Mouse (Mus musculus) testis, adult 2 months (tissue): ENCODE measurements around the gene Ddx6. TPM values are rescaled to one million over a fixed set of nuclear protein-coding genes. Genes with fewer than 3 reads are reported as not detected.

Experiments used
- H3K27ac ChIP-seq: fragments of 200-500 bp; 2 replicates; pipeline ENCODE4 v1.5.1; 2012; ENCODE audit warnings: low read depth, low read length; ENCODE audit not compliant: control insufficient read depth, insufficient read depth
- H3K27me3 ChIP-seq: fragments of 200-500 bp; 2 replicates; pipeline ENCODE4 v1.6.1; 2012; ENCODE audit warnings: mild to moderate bottlenecking, low read length, moderate library complexity; ENCODE audit not compliant: control insufficient read depth, insufficient read depth
- H3K36me3 ChIP-seq: fragments of 200-500 bp; 2 replicates; pipeline ENCODE4 v1.6.1; 2012; ENCODE audit warnings: mild to moderate bottlenecking, low read length; ENCODE audit not compliant: control insufficient read depth, insufficient read depth
- H3K4me1 ChIP-seq: fragments of 200-500 bp; 2 replicates; pipeline ENCODE4 v1.6.1; 2012; ENCODE audit warnings: low read length; ENCODE audit not compliant: control insufficient read depth, insufficient read depth
- H3K4me3 ChIP-seq: fragments of 200-500 bp; 2 replicates; pipeline ENCODE4 v1.5.1; 2012; ENCODE audit warnings: low read depth, mild to moderate bottlenecking, low read length, moderate library complexity, mixed read lengths; ENCODE audit not compliant: control insufficient read depth
- CTCF ChIP-seq: fragments of 200-500 bp; IDR thresholded peaks from 2 replicates; pipeline ENCODE4 v1.5.1; 2012; ENCODE audit warnings: low read depth, mild to moderate bottlenecking, inconsistent platforms, low read length, moderate library complexity; ENCODE audit not compliant: control insufficient read depth, insufficient read depth, insufficient replicate concordance
- POLR2A ChIP-seq: fragments of 200-500 bp; IDR thresholded peaks from 2 replicates; pipeline ENCODE4 v1.6.1; 2012; ENCODE audit warnings: low read depth, mild to moderate bottlenecking, inconsistent platforms, low read length, moderate library complexity; ENCODE audit not compliant: control insufficient read depth
- polyA plus RNA-seq: library from polyadenylated mRNA; depleted of rRNA; stranded (reverse); fragments of >200 nt; gene quantifications from 2 replicates; pipeline ENCODE4 v1.2.3, GENCODE M21; 2012

Ddx6 gene
- polyA plus RNA-seq, 1 experiment: 11.7 TPM

DNA sequence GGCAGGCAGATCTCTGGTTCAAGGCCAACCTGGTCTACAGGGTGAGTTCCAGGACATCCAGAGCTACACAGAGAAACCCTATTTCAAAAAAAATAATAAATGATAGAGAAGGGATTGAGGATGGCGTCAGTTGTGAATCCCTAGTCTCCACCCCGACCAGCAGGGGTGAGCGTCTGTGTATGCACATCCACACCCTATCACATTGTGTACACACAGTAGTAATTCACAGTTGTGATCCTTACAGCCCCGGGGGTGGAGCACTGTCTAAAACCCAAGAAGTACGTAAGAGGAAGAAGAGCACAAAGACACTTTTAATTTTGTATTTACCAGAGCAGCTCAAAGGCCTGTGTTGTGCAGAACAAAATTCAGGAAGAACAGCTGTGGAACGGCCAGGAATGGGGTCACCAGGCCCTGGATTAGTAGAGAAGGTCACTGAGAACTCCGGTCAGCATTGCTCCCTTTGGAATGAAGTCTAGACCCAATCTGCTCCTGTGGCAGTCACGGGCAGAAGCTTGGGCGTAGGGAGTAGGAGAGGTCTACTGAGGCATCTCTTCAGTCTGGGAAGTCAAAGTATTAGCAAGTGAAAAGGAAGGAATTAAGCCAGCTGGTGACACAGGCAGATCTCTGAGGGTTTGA lies 9.7 kb upstream of the Ddx6 start:
- H3K4me3 ChIP-seq: no peak overlapping the region
- no peak for TF ChIP-seq POLR2A
- no peak for TF ChIP-seq CTCF
- no peak overlapping the region for H3K27ac ChIP-seq

GRCm38 (mm10) chr9:44595537-44595930 lies 9.2 kb upstream of the Ddx6 start:
- Histone ChIP-seq H3K4me1 (peaks cover 3% of the 10 kb centered on the region; the same call in 1 of the 2 replicates), H3K27ac (no peak overlapping the region), H3K4me3 (no peak overlapping the region), H3K27me3 (no peaks in the 10 kb centered on the region), H3K36me3 (no peaks in the 10 kb centered on the region)
- TF ChIP-seq CTCF (no peak), POLR2A (no peak)

More for the DNA sequence above, 9.7 kb upstream of the Ddx6 start:
- peaks cover 3% of the 10 kb centered on the region; the same call in 1 of the 2 replicates for H3K4me1 ChIP-seq
- no peaks in the 10 kb centered on the region for H3K27me3 ChIP-seq
- no peaks in the 10 kb centered on the region for H3K36me3 ChIP-seq

DNA sequence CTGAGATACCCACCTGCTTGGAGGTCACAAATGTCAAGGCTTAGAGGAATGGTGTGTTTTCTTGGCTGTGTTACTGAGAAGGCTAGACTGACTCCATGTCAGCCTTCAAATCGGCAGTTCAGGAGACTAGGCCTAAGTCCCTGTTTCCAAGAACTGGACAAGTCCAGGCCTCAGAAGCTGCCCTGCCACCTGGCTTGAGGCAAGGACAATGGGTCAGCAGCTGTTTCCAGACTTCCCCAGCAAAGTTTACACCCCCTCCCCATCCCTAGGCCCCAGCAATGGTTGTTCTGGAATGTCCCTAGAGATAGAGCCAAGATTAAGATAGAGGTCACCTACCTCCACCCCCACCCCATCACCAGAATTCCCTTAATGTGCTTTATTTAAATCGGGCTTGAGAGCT lies 7.0 kb upstream of the Ddx6 start:
- H3K27ac ChIP-seq: no peak overlapping the region
- TF ChIP-seq CTCF: no peak
- TF ChIP-seq POLR2A: no peak
- H3K4me1 ChIP-seq: peaks cover 5% of the 10 kb centered on the region
- no peak overlapping the region for H3K4me3 ChIP-seq
- no peaks in the 10 kb centered on the region for H3K27me3 ChIP-seq
- no peaks in the 10 kb centered on the region for H3K36me3 ChIP-seq

DNA sequence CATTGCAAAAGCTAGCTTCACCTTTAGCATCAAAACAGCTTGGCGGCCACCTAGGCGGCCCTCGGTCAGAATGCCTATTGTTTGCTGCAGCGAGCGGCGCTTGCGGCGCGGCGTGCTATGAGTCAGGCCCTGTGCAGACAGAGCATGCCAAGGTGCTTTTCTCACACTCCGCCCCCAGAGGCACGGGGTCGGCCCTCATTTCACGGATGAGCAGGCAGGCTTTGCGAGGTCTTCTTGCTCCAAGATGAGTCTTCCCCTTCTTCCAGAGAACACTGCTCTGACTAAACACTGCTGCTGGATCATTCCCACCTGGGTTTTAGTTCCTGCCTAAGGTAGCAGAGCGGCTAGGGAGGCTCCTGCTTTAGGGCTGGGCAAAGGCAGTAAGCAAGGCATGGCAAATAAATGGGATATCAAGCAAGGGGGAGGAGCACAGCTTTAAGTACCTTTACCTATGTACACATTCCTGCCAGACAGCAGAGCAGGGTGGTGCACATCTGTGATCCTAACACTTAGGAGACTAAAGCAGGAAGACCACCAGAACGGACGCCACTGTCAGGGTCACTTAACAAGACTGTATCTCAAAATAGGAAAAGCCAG lies 5.7 kb upstream of the Ddx6 start:
- Histone ChIP-seq H3K27me3 (no peaks in the 10 kb centered on the region), H3K36me3 (no peaks in the 10 kb centered on the region), H3K27ac (no peak overlapping the region), H3K4me3 (no peak overlapping the region), H3K4me1 (peaks cover 6% of the 10 kb centered on the region)
- TF ChIP-seq POLR2A (peak; percentile 31; the same call in 1 of the 2 replicates), CTCF (no peak)

GRCm38 (mm10) chr9:44599616-44600015 lies 5.1 kb upstream of the Ddx6 start:
- H3K4me1 ChIP-seq: peaks cover 6% of the 10 kb centered on the region
- no peak overlapping the region for H3K27ac ChIP-seq
- H3K36me3 ChIP-seq: no peaks in the 10 kb centered on the region
- H3K27me3 ChIP-seq: no peaks in the 10 kb centered on the region
- no peak for TF ChIP-seq POLR2A
- no peak for TF ChIP-seq CTCF
- no peak overlapping the region for H3K4me3 ChIP-seq

- H3K27me3 ChIP-seq: no peaks in the 10 kb centered on the region
- TF ChIP-seq CTCF (no peak), POLR2A (no peak)
- H3K4me3 ChIP-seq: no peak overlapping the region
- H3K4me1 ChIP-seq: peaks cover 6% of the 10 kb centered on the region
- H3K27ac ChIP-seq: no peak overlapping the region
- no peaks in the 10 kb centered on the region for H3K36me3 ChIP-seq
Observed at GRCm38 (mm10) chr9:44600801-44601200, 3.9 kb upstream of the Ddx6 start.

- TF ChIP-seq CTCF: no peak
- TF ChIP-seq POLR2A: no peak
- Histone ChIP-seq H3K27me3 (no peaks in the 10 kb centered on the region), H3K36me3 (no peaks in the 10 kb centered on the region), H3K4me1 (peaks cover 6% of the 10 kb centered on the region), H3K4me3 (no peak overlapping the region), H3K27ac (no peak overlapping the region)
Observed at GRCm38 (mm10) chr9:44602766-44603165, 1.9 kb upstream of the Ddx6 start.
